Mouse (Mus musculus) Patski (cell line): ENCODE measurements around the gene 1700029F12Rik. TPM values are rescaled to one million over a fixed set of nuclear protein-coding genes. Genes with fewer than 3 reads are reported as not detected.

Experiments
- ATAC-seq: fragments of 100-300 bp; one replicate; pipeline ENCODE4 v1.8.0; 2021
- CTCF ChIA-PET: fragments of 350-600 bp; sonication (Branson Sonifier 250); formaldehyde crosslinking; loops from one replicate; lab custom pipeline; 2022; ENCODE audit warnings: inconsistent platforms; lab: Charles Lee
- POLR2A ChIA-PET: fragments of 350-600 bp; sonication (Branson Sonifier 250); formaldehyde crosslinking; loops from one replicate; lab custom pipeline; 2022; ENCODE audit warnings: antibody characterized with exemption, inconsistent platforms; lab: Charles Lee
- DNase-seq: peaks from one replicate; pipeline ENCODE4 v3.0.0-alpha.2; 2011; ENCODE audit warnings: low read depth, low spot score
- H3K27me3 ChIP-seq: fragments of 371-371 bp; one replicate; pipeline ENCODE4 v1.5.1; 2021
- CTCF ChIP-seq: fragments of 100-300 bp; IDR thresholded peaks from one replicate; pipeline ENCODE4 v1.5.1; 2021
- in situ Hi-C: fragments of 300-500 bp; cut with MboI; formaldehyde crosslinking; loops from 3 replicates; pipeline ENCODE4 v1.11.1; 2018; ENCODE audit warnings: low pct_unique_long_range_greater_than_20kb, mixed read lengths
- polyA plus RNA-seq: library from polyadenylated mRNA; unstranded; gene quantifications from one replicate; pipeline ENCODE4 v1.2.3, GENCODE M21; 2021

The 1700029F12Rik gene
- polyA plus RNA-seq, 1 experiment from 2014 or later: not detected

GRCm38 (mm10) chr13:96976986-96977595, 57.1 kb downstream of the 1700029F12Rik start:
- POLR2A ChIA-PET: interaction anchor here (0.6 kb wide), 1 partner anchor 103 kb away, joined by 4 read pairs; no protein-coding TSS in a partner anchor
- TF ChIP-seq CTCF: no peak
- DNase-seq (no peak), ATAC-seq (no peak)
- CTCF ChIA-PET: interaction anchor here (1.3 kb wide), 1 partner anchor 51 kb away, joined by 3 read pairs; no protein-coding TSS in a partner anchor
- no peaks in the 10 kb centered on the region for H3K27me3 ChIP-seq
- in situ Hi-C loops: no loop called here

- TF ChIP-seq CTCF: no peak
- ATAC-seq: no peak
- DNase-seq: no peak
- POLR2A ChIA-PET: no interaction called here
- CTCF ChIA-PET: no interaction called here
- H3K27me3 ChIP-seq: no peaks in the 10 kb centered on the region
- in situ Hi-C loops: no loop called here
Measured at GRCm38 (mm10) chr13:96973318-96973717, 60.8 kb downstream of the 1700029F12Rik start.

Other genes with a start within 250 kb of the 1700029F12Rik start
- 1.7 TPM for gene Gcnt4, start 109.7 kb downstream of the 1700029F12Rik start, polyA plus RNA-seq
- 0.31 TPM for gene Fam169a, start 32.9 kb upstream of the 1700029F12Rik start, polyA plus RNA-seq
- gene Gm6169, start 64.9 kb upstream of the 1700029F12Rik start, polyA plus RNA-seq: 62.5 TPM
- 29.4 TPM for gene Gfm2, start 103.6 kb upstream of the 1700029F12Rik start, polyA plus RNA-seq
- gene Nsa2, start 103.6 kb upstream of the 1700029F12Rik start, polyA plus RNA-seq: 99.9 TPM
- 135 TPM for gene Hexb, start 164.0 kb upstream of the 1700029F12Rik start, polyA plus RNA-seq
- 43.7 TPM for gene Enc1, start 206.7 kb upstream of the 1700029F12Rik start, polyA plus RNA-seq